Mouse (Mus musculus) forebrain, embryonic 13.5 days (tissue): ENCODE measurements at regions not wholly inside any gene's neighbourhood (a gene's known extent, or its start where the extent isn't known, plus 50 kb on each side); places are given as distances from the start of the nearest gene placed in this dataset.

ENCODE experiments used
- ATAC-seq: fragments of 200-750 bp; cut with Nextera tagmentation; 2 replicates; pipeline ENCODE4 v1.8.0; 2017
- H3K27ac ChIP-seq: fragments of 300-500 bp; sonication (generic); 2 replicates; pipeline ENCODE4 v1.5.1; 2015; ENCODE audit warnings: inconsistent platforms, mild to moderate bottlenecking, moderate library complexity
- H3K27me3 ChIP-seq: fragments of 300-500 bp; sonication (generic); 2 replicates; pipeline ENCODE4 v1.6.1; 2015; ENCODE audit warnings: mild to moderate bottlenecking, inconsistent platforms
- H3K36me3 ChIP-seq: fragments of 300-500 bp; sonication (generic); 2 replicates; pipeline ENCODE4 v1.6.1; 2015; ENCODE audit warnings: mild to moderate bottlenecking, inconsistent platforms; ENCODE audit not compliant: poor library complexity, severe bottlenecking
- H3K4me1 ChIP-seq: fragments of 300-500 bp; sonication (generic); 2 replicates; pipeline ENCODE4 v1.6.1; 2015; ENCODE audit warnings: inconsistent platforms
- H3K4me2 ChIP-seq: fragments of 300-500 bp; sonication (generic); 2 replicates; pipeline ENCODE4 v1.6.1; 2015; ENCODE audit warnings: inconsistent platforms, mild to moderate bottlenecking, moderate library complexity
- H3K4me3 ChIP-seq: fragments of 300-500 bp; sonication (generic); 2 replicates; pipeline ENCODE4 v1.5.1; 2015; ENCODE audit warnings: mild to moderate bottlenecking, inconsistent platforms
- H3K9ac ChIP-seq: fragments of 300-500 bp; sonication (generic); 2 replicates; pipeline ENCODE4 v1.6.1; 2015; ENCODE audit warnings: mild to moderate bottlenecking, inconsistent platforms
- H3K9me3 ChIP-seq: fragments of 300-500 bp; sonication (generic); replicated peaks from 2 replicates; pipeline ENCODE4 v1.6.1; 2016; ENCODE audit warnings: inconsistent platforms
- WGBS: fragments of 180-500 bp; shearing (Covaris S2); methylation state at CpG from one replicate; pipeline ENCODE4 v1.1.7; 2015; 5-methylcytosine and 5-hydroxymethylcytosine counted together

- no peak overlapping the region for H3K9ac ChIP-seq
- H3K27ac ChIP-seq, result no peak overlapping the region
- no peaks in the 10 kb centered on the region for H3K36me3 ChIP-seq
- no peak for ATAC-seq
- 79% methylated on average over 4 of the region's 4 CpGs for WGBS
- H3K9me3 ChIP-seq, result no peaks in the 10 kb centered on the region
- no peak overlapping the region for H3K4me3 ChIP-seq
- H3K4me1 ChIP-seq, result peaks cover 4% of the 10 kb centered on the region; the same call in 1 of the 2 replicates
- no peak overlapping the region for H3K4me2 ChIP-seq
- H3K27me3 ChIP-seq, result no peaks in the 10 kb centered on the region
These were observed 401.0 kb upstream of the Acvr2a start for GRCm38 (mm10) chr2:48412683-48413440.

- Histone ChIP-seq H3K9ac (no peak overlapping the region), H3K36me3 (no peaks in the 10 kb centered on the region), H3K9me3 (no peaks in the 10 kb centered on the region), H3K4me2 (no peak overlapping the region), H3K4me1 (peaks cover 4% of the 10 kb centered on the region; the same call in 1 of the 2 replicates), H3K27me3 (no peaks in the 10 kb centered on the region), H3K4me3 (no peak overlapping the region), H3K27ac (no peak overlapping the region)
- ATAC-seq, result no peak
- 19% methylated on average over 10 of the region's 10 CpGs for WGBS
These were observed 399.1 kb upstream of the Acvr2a start for GRCm38 (mm10) chr2:48414596-48415481.

- 88% methylated on average over 3 of the region's 3 CpGs for WGBS
- H3K36me3 ChIP-seq, result no peaks in the 10 kb centered on the region
- H3K9me3 ChIP-seq, result no peaks in the 10 kb centered on the region
- no peak overlapping the region for H3K9ac ChIP-seq
- no peak overlapping the region for H3K4me2 ChIP-seq
- ATAC-seq, result no peak
- no peak overlapping the region for H3K4me3 ChIP-seq
- no peaks in the 10 kb centered on the region for H3K27me3 ChIP-seq
- peaks cover 3% of the 10 kb centered on the region; the same call in 1 of the 2 replicates for H3K4me1 ChIP-seq
- no peak overlapping the region for H3K27ac ChIP-seq
These were observed 397.6 kb upstream of the Acvr2a start for GRCm38 (mm10) chr2:48416207-48416750.

- H3K4me3 ChIP-seq, result no peak overlapping the region
- no peaks in the 10 kb centered on the region for H3K4me1 ChIP-seq
- 46% methylated on average over 4 of the region's 4 CpGs for WGBS
- no peaks in the 10 kb centered on the region for H3K36me3 ChIP-seq
- H3K4me2 ChIP-seq, result no peak overlapping the region
- no peaks in the 10 kb centered on the region for H3K9me3 ChIP-seq
- no peak for ATAC-seq
- H3K9ac ChIP-seq, result no peak overlapping the region
- H3K27me3 ChIP-seq, result no peaks in the 10 kb centered on the region
- no peak overlapping the region for H3K27ac ChIP-seq
These were observed 396.8 kb upstream of the Acvr2a start for GRCm38 (mm10) chr2:48417000-48417596.

GRCm38 (mm10) chr2:48420791-48421190, 393.1 kb upstream of the Acvr2a start:
- Histone ChIP-seq H3K4me1 (peaks cover 26% of the 10 kb centered on the region), H3K4me2 (no peak overlapping the region), H3K9ac (no peak overlapping the region), H3K27ac (no peak overlapping the region), H3K36me3 (no peaks in the 10 kb centered on the region), H3K4me3 (no peak overlapping the region), H3K27me3 (no peaks in the 10 kb centered on the region), H3K9me3 (no peaks in the 10 kb centered on the region)
- ATAC-seq, result no peak
- 87% methylated on average over 3 of the region's 3 CpGs for WGBS

GRCm38 (mm10) chr2:48423861-48424442, 390.0 kb upstream of the Acvr2a start:
- ATAC-seq, result peak; percentile 82
- H3K27me3 ChIP-seq, result no peaks in the 10 kb centered on the region
- peak overlapping the region; percentile 77 for H3K27ac ChIP-seq
- no peaks in the 10 kb centered on the region for H3K36me3 ChIP-seq
- H3K4me2 ChIP-seq, result peak overlapping the region; percentile 45
- H3K4me3 ChIP-seq, result peak overlapping the region; percentile 13
- H3K4me1 ChIP-seq, result peaks cover 32% of the 10 kb centered on the region
- no peaks in the 10 kb centered on the region for H3K9me3 ChIP-seq
- WGBS, result 3% methylated on average over 9 of the region's 9 CpGs
- 0 out of 2 replicates have a peak overlapping the region, but pooled peaks have one; percentile 30 for H3K9ac ChIP-seq

GRCm38 (mm10) chr2:48424562-48424961, 389.3 kb upstream of the Acvr2a start:
- H3K9ac ChIP-seq, result no peak overlapping the region
- H3K4me1 ChIP-seq, result peaks cover 32% of the 10 kb centered on the region
- ATAC-seq, result peak; percentile 28; the same call in 1 of the 2 replicates
- no peaks in the 10 kb centered on the region for H3K9me3 ChIP-seq
- WGBS, result 11% methylated on average over 9 of the region's 9 CpGs
- no peak overlapping the region for H3K4me3 ChIP-seq
- peak overlapping the region; percentile 45 for H3K4me2 ChIP-seq
- peak overlapping the region; percentile 31; the same call in 1 of the 2 replicates for H3K27ac ChIP-seq
- H3K36me3 ChIP-seq, result no peaks in the 10 kb centered on the region
- no peaks in the 10 kb centered on the region for H3K27me3 ChIP-seq

- Histone ChIP-seq H3K9ac (no peak overlapping the region), H3K4me1 (peaks cover 32% of the 10 kb centered on the region)
- WGBS, result 14% methylated on average over 12 of the region's 12 CpGs
These were observed 388.5 kb upstream of the Acvr2a start for GRCm38 (mm10) chr2:48425200-48426090.

GRCm38 (mm10) chr2:48432545-48432944, 381.4 kb upstream of the Acvr2a start:
- no peak overlapping the region for H3K4me3 ChIP-seq
- H3K27me3 ChIP-seq, result no peaks in the 10 kb centered on the region
- ATAC-seq, result no peak
- H3K36me3 ChIP-seq, result no peaks in the 10 kb centered on the region
- no peaks in the 10 kb centered on the region for H3K9me3 ChIP-seq
- WGBS, result 83% methylated on average over 1 of the region's 1 CpGs
- H3K4me2 ChIP-seq, result no peak overlapping the region
- H3K27ac ChIP-seq, result no peak overlapping the region
- H3K9ac ChIP-seq, result no peak overlapping the region
- 0 out of 2 replicates have a peak, but pooled peaks cover 2% of the 10 kb centered on the region for H3K4me1 ChIP-seq

More at GRCm38 (mm10) chr2:48425200-48426090, 388.5 kb upstream of the Acvr2a start:
- H3K9me3 ChIP-seq, result no peaks in the 10 kb centered on the region
- H3K4me2 ChIP-seq, result no peak overlapping the region
- H3K4me3 ChIP-seq, result no peak overlapping the region
- peak overlapping the region; percentile 14; the same call in 1 of the 2 replicates for H3K27ac ChIP-seq
- H3K36me3 ChIP-seq, result no peaks in the 10 kb centered on the region
- no peaks in the 10 kb centered on the region for H3K27me3 ChIP-seq
- no peak for ATAC-seq

GRCm38 (mm10) chr2:48441296-48441990, 372.5 kb upstream of the Acvr2a start:
- Histone ChIP-seq H3K36me3 (no peaks in the 10 kb centered on the region), H3K4me2 (no peak overlapping the region; the same call in 1 of the 2 replicates), H3K27ac (no peak overlapping the region), H3K9ac (no peak overlapping the region), H3K4me1 (peaks cover 20% of the 10 kb centered on the region), H3K27me3 (no peaks in the 10 kb centered on the region), H3K4me3 (no peak overlapping the region), H3K9me3 (no peaks in the 10 kb centered on the region)
- WGBS, result 40% methylated on average over 11 of the region's 11 CpGs
- ATAC-seq, result peak; percentile 43; the same call in 1 of the 2 replicates
